Mouse (Mus musculus): ENCODE measurements around the gene Cer1. TPM values are rescaled to one million over a fixed set of nuclear protein-coding genes. Genes with fewer than 3 reads are reported as not detected.

The Cer1 gene
- polyA plus RNA-seq, 1 experiment, result not detected

GRCm38 (mm10) chr4:82856986-82857385 is 28.0 kb downstream of the Cer1 start:
- WGBS, result 86% methylated on average over 3 of the region's 3 CpGs
- no peak for DNase-seq
- H3K27ac ChIP-seq (ENCODE audit: insufficient read depth, low read depth, low read length), result no peak overlapping the region
- H3K27me3 ChIP-seq (replicated peaks; ENCODE audit: control insufficient read depth, insufficient read depth, low read length), result no peaks in the 10 kb centered on the region
- no peaks in the 10 kb centered on the region for H3K36me3 ChIP-seq (ENCODE audit: control insufficient read depth, insufficient read depth, low read length)
- H3K4me3 ChIP-seq (ENCODE audit: insufficient read depth, low read depth, low read length), result no peak overlapping the region
- H3K4me1 ChIP-seq (ENCODE audit: control insufficient read depth, insufficient read depth, low read length), result peaks cover 3% of the 10 kb centered on the region; the same call in 1 of the 2 replicates
- TF ChIP-seq CTCF (conservative IDR thresholded peaks at IDR 0.05; ENCODE audit: insufficient read depth, insufficient read length, low read depth, low read length), result no peak
- TF ChIP-seq POLR2A (IDR thresholded peaks at IDR 0.05; ENCODE audit: low read depth, low read length), result no peak

GRCm38 (mm10) chr4:82853809-82854208 is 31.1 kb downstream of the Cer1 start:
- H3K4me3 ChIP-seq (ENCODE audit: insufficient read depth, low read depth, low read length), result no peak overlapping the region
- H3K36me3 ChIP-seq (ENCODE audit: control insufficient read depth, insufficient read depth, low read length), result no peaks in the 10 kb centered on the region
- TF ChIP-seq POLR2A (IDR thresholded peaks at IDR 0.05; ENCODE audit: low read depth, low read length) (no peak), CTCF (conservative IDR thresholded peaks at IDR 0.05; ENCODE audit: insufficient read depth, insufficient read length, low read depth, low read length) (no peak)
- DNase-seq, result no peak
- H3K4me1 ChIP-seq (ENCODE audit: control insufficient read depth, insufficient read depth, low read length), result peaks cover 2% of the 10 kb centered on the region; the same call in 1 of the 2 replicates
- WGBS, result 81% methylated on average over 2 of the region's 2 CpGs
- H3K27me3 ChIP-seq (replicated peaks; ENCODE audit: control insufficient read depth, insufficient read depth, low read length), result no peaks in the 10 kb centered on the region
- no peak overlapping the region for H3K27ac ChIP-seq (ENCODE audit: insufficient read depth, low read depth, low read length)

DNA sequence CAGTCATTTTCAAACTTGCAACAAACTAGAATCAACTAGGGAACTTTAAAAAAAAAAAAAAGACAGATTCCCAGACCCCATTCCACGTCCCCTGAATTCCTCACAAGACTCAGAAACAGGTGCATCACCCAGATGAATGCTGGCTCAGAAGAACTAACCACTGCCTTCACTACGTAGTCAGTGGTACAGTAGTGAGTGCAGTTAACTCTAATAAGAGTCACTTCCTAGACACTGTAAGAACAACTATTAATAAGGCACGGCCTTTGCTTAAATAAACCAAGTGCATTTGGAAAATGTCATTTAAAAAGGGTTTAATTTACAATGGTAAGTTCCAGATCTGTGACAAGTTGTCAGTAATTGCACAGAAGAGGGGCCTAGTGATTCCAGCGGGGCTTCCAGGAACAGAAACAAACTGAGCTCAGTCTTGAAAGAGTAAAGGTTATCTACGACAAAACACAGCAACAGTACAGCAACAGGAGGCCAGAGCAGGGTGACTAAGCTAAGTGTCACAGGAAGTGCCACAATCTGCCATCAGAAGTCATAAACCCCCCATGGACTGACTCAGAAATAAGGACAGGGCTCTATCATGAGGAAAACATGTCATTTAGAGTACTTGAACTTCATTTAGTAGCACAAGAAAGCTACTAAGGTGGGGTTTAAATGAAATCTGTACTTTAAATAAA is 36.3 kb downstream of the Cer1 start:
- TF ChIP-seq POLR2A (IDR thresholded peaks at IDR 0.05; ENCODE audit: low read depth, low read length) (no peak), CTCF (conservative IDR thresholded peaks at IDR 0.05; ENCODE audit: insufficient read depth, insufficient read length, low read depth, low read length) (no peak)
- Histone ChIP-seq H3K27ac (ENCODE audit: insufficient read depth, low read depth, low read length) (no peak overlapping the region), H3K36me3 (ENCODE audit: control insufficient read depth, insufficient read depth, low read length) (no peaks in the 10 kb centered on the region; the same call in 1 of the 2 replicates), H3K27me3 (replicated peaks; ENCODE audit: control insufficient read depth, insufficient read depth, low read length) (no peaks in the 10 kb centered on the region), H3K4me1 (ENCODE audit: control insufficient read depth, insufficient read depth, low read length) (peaks cover 3% of the 10 kb centered on the region; the same call in 1 of the 2 replicates), H3K4me3 (ENCODE audit: insufficient read depth, low read depth, low read length) (no peak overlapping the region)
- WGBS, result 66% methylated on average over 5 of the region's 5 CpGs
- peak; percentile 16 for DNase-seq

DNA sequence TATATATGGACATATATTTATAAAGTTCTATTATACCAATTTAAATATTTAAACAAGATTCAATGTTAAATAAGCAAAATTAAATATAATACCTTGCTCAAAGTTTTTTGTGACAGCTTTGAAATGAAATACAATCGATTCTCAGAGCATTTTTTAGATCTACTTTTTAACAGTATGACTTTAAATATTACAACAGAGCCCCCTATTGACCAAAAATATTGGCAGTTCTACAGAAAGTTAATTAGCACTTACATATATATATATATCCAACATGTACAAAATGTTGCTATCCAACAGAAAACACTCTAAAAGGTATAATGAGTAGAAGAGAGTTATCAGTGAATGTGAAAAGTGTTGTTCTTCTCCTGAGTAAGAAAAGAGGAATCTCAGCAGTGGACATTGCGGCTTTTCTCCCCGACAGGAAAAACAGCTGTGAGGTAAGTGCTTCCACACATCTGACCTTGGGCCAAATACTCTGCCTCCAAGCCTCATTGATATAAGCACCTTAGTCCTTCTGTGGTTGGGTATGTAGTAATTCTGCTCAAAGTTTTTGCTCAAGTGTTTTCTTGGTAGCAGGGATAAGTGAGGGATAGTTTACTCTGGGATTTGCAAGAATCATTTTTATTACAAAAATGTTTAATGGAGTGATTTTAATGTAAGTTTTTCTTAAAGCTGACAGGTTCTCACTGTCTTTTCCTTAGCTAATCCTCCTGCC is 47.3 kb downstream of the Cer1 start:
- no peak for DNase-seq
- H3K4me1 ChIP-seq (ENCODE audit: control insufficient read depth, insufficient read depth, low read length), result no peaks in the 10 kb centered on the region
- 79% methylated on average over 3 of the region's 3 CpGs for WGBS
- TF ChIP-seq POLR2A (IDR thresholded peaks at IDR 0.05; ENCODE audit: low read depth, low read length), result no peak
- no peak for TF ChIP-seq CTCF (conservative IDR thresholded peaks at IDR 0.05; ENCODE audit: insufficient read depth, insufficient read length, low read depth, low read length)
- no peak overlapping the region for H3K27ac ChIP-seq (ENCODE audit: insufficient read depth, low read depth, low read length)
- H3K4me3 ChIP-seq (ENCODE audit: insufficient read depth, low read depth, low read length), result no peak overlapping the region
- H3K36me3 ChIP-seq (ENCODE audit: control insufficient read depth, insufficient read depth, low read length), result no peaks in the 10 kb centered on the region
- H3K27me3 ChIP-seq (replicated peaks; ENCODE audit: control insufficient read depth, insufficient read depth, low read length), result no peaks in the 10 kb centered on the region

Other genes with a start within 250 kb of the Cer1 start
- gene Nfib, start 179.4 kb downstream of the Cer1 start, polyA plus RNA-seq (2012; rRNA removed), result 15.6 and 17.6 TPM in 2 replicates
- gene Zdhhc21, start 25.2 kb downstream of the Cer1 start, polyA plus RNA-seq (2012; rRNA removed), result 3.4 and 3.6 TPM in 2 replicates
- 4.5 and 4.6 TPM in 2 replicates for gene Frem1, start 167.2 kb upstream of the Cer1 start, polyA plus RNA-seq (2012; rRNA removed)